Mouse (Mus musculus) megakaryocyte, embryonic 14.5 days (primary cell): ENCODE measurements around the gene Npb. TPM values are rescaled to one million over a fixed set of nuclear protein-coding genes. Genes with fewer than 3 reads are reported as not detected.
"Not testable (repeated sequence)": the region's sequence is repeated elsewhere in the genome, so short reads cannot be mapped to it uniquely, and the experiment has no call there.

ENCODE experiments used
- H3K27me3 ChIP-seq: replicated peaks from 2 replicates; pipeline ENCODE3; 2012; ENCODE audit warnings: inconsistent platforms
- H3K36me3 ChIP-seq: replicated peaks from 2 replicates; pipeline ENCODE3; 2012; ENCODE audit warnings: low read length, inconsistent platforms, mixed read lengths
- H3K4me1 ChIP-seq: 2 replicates; pipeline ENCODE4 v1.6.1; 2012; ENCODE audit warnings: inconsistent platforms
- H3K4me3 ChIP-seq: replicated peaks from 2 replicates; pipeline ENCODE3; 2012; ENCODE audit warnings: moderate library complexity, mild to moderate bottlenecking, inconsistent platforms
- H3K9me3 ChIP-seq: 2 replicates; pipeline ENCODE4 v1.6.1; 2012; ENCODE audit warnings: inconsistent platforms
- FLI1 ChIP-seq: IDR thresholded peaks from 2 replicates; pipeline ENCODE4 v1.6.1; 2012; ENCODE audit warnings: low read length, inconsistent platforms, mixed read lengths
- GATA1 ChIP-seq: IDR thresholded peaks from 3 replicates; pipeline ENCODE4 v1.6.1; 2012; ENCODE audit warnings: mixed read lengths, low read length, inconsistent platforms, borderline replicate concordance
- polyA plus RNA-seq: library from polyadenylated mRNA; stranded (reverse); fragments of >175 nt; gene quantifications from 2 replicates; pipeline ENCODE4 v1.2.3, GENCODE M21; 2012; ENCODE audit warnings: low replicate concordance; ENCODE audit not compliant: insufficient read depth

The Npb gene
- polyA plus RNA-seq, 1 experiment: 2.7 TPM

- peak overlapping the region; percentile 98 for H3K4me3 ChIP-seq
- H3K36me3 ChIP-seq: peaks cover 54% of the 10 kb centered on the region
Observed at GRCm38 (mm10) chr11:120580190-120580589, 28.1 kb upstream of the Npb start.

DNA sequence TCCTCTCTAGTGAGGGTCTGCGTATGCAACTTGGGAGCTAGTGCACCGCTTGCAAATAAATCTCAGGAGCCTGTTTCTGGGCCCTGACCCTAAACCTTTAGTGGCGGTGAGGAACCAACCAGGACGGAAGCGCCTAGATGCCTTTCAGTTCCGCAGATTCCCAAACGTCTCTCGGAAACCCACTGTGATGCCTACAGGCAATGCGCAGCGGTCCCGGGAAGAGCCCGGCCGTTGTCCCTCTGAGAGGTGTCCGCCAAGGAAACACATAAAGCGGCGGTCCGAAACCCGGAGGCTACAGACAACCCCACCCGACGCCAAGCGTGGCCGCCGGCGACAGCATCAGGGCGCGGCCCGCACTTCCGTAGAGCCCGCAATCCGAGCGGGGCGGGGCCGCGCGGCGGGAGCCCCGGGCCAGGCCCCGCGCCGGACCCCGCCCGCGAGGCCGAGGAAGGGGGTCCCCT lies 27.4 kb upstream of the Npb start:
- Histone ChIP-seq H3K4me1 (peaks cover 59% of the 10 kb centered on the region), H3K9me3 (no peaks in the 10 kb centered on the region), H3K36me3 (peaks cover 60% of the 10 kb centered on the region), H3K27me3 (no peaks in the 10 kb centered on the region), H3K4me3 (peak overlapping the region; percentile 98)
- TF ChIP-seq GATA1 (no peak), FLI1 (no peak)

More at GRCm38 (mm10) chr11:120580190-120580589, 28.1 kb upstream of the Npb start:
- Histone ChIP-seq H3K27me3 (no peaks in the 10 kb centered on the region), H3K4me1 (peaks cover 66% of the 10 kb centered on the region), H3K9me3 (no peaks in the 10 kb centered on the region)
- TF ChIP-seq GATA1 (no peak), FLI1 (no peak)

GRCm38 (mm10) chr11:120581490-120582267 lies 26.6 kb upstream of the Npb start, which contains the start of gene Arhgdia:
Gene Arhgdia, minus strand, starts transcription at chr11:120581624.
- TF ChIP-seq FLI1: no peak; the same call in 1 of the 2 replicates
- peak within 1 kb of the TSS; percentile 98 for H3K4me3 ChIP-seq
- H3K9me3 ChIP-seq: no peaks in the 10 kb centered on the region
- no peaks in the 10 kb centered on the region for H3K27me3 ChIP-seq
- peaks cover 60% of the 10 kb centered on the region for H3K36me3 ChIP-seq
- H3K4me1 ChIP-seq: peaks cover 51% of the 10 kb centered on the region

DNA sequence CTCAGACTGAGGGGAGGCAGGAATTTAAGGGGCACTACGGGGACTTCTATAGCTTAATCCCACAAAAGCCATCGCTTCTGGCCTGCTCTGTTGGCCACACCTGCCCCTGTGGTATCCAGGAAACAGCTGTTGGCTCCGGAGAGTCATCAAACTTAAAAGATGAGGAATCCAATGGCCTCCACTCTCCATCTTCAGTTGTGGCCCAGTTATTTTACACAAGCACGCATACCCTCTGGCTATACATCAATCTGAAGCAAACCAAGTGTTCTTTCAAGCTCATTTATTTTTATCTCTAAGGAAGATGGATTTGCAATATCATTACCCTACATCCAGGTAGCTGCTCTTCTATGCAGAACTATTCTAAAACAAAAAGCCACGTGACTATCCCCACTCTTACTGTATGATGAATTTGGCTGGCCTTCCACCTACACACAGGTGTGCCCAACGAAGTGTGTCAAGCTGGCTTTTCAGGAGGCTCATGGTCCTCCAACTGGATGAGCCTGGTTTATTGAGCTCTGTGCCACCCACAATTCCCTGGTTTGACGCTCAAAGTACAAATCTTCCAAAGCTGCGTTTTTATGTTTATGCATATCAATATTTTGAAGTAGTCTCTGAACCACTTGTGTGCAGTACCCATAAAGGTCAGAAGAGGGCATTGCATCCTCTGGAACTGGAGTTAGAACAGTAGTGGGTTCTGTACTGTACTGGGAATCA lies 25.9 kb upstream of the Npb start:
- H3K4me3 ChIP-seq: peak overlapping the region; percentile 98
- no peaks in the 10 kb centered on the region for H3K9me3 ChIP-seq
- H3K36me3 ChIP-seq: peaks cover 60% of the 10 kb centered on the region
- TF ChIP-seq GATA1 (no peak), FLI1 (no peak)
- H3K4me1 ChIP-seq: peaks cover 43% of the 10 kb centered on the region
- no peaks in the 10 kb centered on the region for H3K27me3 ChIP-seq

DNA sequence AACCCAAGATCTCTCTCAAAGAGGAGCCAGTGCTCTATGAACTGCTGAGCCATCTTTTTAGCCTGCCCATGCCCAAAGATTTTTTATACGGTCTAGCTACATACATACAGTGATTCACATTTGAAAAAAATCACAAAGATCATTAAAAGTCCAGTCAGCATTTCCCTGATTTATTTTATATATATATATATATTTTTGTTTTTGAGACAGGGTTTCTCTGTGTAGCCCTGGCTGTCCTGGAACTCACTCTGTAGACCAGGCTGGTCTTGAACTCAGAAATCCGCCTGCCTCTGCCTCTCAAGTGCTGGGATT lies 25.3 kb upstream of the Npb start:
- Histone ChIP-seq H3K36me3 (peaks cover 60% of the 10 kb centered on the region), H3K4me1 (peaks cover 38% of the 10 kb centered on the region)
- H3K4me3 ChIP-seq, H3K9me3 ChIP-seq, H3K27me3 ChIP-seq: not testable (repeated sequence)

DNA sequence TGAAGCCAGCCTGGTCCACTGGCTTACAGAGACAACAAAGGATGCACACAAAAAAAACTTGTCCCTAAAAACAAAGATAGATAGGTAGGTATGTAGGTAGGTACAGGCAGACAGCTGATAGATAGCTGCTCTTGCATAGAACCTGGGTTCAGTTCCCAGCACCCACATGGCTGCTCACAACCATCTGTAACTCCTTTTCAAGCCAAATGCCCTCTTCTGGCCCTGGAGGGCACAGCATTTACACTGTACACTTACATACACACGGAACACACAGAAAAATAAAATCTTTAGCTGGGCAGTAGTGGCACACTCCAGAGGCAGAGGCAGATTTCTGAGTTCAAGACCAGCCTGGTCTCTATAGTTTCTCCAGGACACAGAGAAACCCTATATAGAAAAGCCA lies 24.3 kb upstream of the Npb start:
- H3K9me3 ChIP-seq: no peaks in the 10 kb centered on the region
- H3K36me3 ChIP-seq: peaks cover 58% of the 10 kb centered on the region
- H3K4me3 ChIP-seq: no peak overlapping the region
- no peak for TF ChIP-seq GATA1
- TF ChIP-seq FLI1: no peak
- peaks cover 36% of the 10 kb centered on the region for H3K4me1 ChIP-seq
- H3K27me3 ChIP-seq: no peaks in the 10 kb centered on the region

GRCm38 (mm10) chr11:120588531-120588930 lies 19.7 kb upstream of the Npb start:
- Histone ChIP-seq H3K9me3 (no peaks in the 10 kb centered on the region), H3K36me3 (peaks cover 87% of the 10 kb centered on the region), H3K4me3 (peak overlapping the region; percentile 8), H3K4me1 (peaks cover 19% of the 10 kb centered on the region), H3K27me3 (no peaks in the 10 kb centered on the region)
- no peak for TF ChIP-seq GATA1
- no peak for TF ChIP-seq FLI1

DNA sequence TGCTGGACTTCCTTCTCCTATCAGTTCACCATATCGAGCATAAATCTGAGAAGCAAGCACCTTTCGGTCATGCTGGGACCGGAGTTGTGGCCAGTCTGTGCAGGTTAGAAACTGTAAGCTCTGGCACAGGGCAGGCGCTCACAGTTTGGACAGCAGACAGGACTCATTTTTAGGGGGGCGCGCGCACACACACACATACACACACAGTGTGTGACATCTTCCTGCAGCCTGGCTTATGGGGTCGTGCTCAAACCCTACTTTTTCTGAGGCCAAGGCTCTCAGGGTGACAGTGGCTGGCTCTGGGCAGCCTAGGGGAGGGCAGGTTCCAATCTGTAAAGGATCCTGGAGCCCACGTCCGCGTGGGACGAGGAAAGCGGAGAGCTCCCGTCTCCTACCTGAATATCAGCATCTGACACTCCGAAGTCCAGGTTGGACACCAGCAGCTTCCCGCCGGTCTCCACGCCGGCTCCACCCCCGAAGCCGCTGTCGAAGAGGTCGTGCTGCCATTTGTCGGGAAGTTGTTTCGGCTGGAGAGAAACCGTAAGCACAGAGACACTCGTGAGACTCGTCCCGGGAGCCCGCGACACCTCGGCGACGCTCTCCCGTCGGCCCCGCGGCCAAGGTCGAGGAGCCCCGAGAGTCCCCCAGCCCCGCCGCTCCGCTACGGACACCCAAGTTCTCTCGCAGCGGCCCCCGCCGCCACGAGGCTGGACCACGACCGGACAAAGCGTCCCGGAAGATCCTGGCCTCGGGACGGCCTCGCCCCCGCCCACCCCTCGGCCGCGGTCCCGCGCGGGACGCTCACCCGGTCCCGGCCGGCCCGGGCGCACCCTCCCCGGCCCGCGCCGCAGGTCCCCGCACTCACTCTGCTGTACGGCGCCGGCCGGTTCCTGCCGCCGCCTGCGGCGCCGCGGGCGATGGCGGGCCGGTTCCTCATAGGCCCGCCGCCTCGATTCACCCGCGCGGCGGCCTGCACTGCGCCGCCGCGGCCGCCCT lies 10.7 kb upstream of the Npb start:
- peaks cover 66% of the 10 kb centered on the region for H3K4me1 ChIP-seq
- no peaks in the 10 kb centered on the region for H3K27me3 ChIP-seq
- H3K9me3 ChIP-seq: no peaks in the 10 kb centered on the region
- H3K4me3 ChIP-seq: peak overlapping the region; percentile 96
- no peak for TF ChIP-seq GATA1
- no peak for TF ChIP-seq FLI1
- peaks cover 64% of the 10 kb centered on the region for H3K36me3 ChIP-seq

DNA sequence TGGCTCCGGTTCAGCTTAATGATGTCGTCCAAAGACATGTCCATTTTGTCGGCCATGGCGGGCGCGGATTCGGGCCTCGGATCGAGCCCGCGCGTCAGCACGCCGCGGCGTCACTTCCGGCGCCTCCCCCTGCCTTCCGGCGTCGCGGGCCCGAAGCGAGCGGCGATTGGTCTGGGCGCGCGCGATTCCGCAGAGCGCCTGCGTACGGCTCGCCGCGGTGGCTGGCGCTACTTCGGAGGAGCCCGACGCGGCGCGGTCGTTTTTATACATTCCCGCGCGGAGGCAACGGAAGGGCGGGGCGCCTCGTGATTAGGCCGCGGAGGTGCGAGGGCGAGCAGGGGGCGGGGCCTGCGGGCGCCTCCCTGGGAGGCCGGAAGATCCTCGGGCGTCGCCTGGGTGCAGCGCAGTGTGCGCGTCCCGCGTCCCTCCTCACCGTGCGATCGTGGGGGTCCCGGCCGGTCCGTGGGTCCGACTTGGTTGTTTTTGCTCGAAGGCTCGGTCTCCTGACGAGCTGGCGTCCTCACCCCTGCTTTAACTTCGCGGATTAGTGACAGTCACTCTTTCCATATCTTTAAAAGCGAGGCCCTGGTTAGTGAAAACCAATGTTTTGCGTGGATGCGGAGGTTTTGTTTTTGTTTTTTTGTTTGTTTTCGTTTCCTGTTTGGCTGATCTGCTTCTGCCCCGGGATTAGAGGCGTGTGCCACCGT lies 9.8 kb upstream of the Npb start, which contains the start of the genes Alyref and Anapc11:
Gene Alyref, minus strand, starts transcription at position 83 of the 707 bp plus-strand sequence.
Gene Anapc11, plus strand, starts transcription at position 139 of the 707 bp plus-strand sequence.
- Histone ChIP-seq H3K27me3 (no peaks in the 10 kb centered on the region), H3K4me1 (peaks cover 66% of the 10 kb centered on the region), H3K36me3 (peaks cover 64% of the 10 kb centered on the region), H3K9me3 (no peaks in the 10 kb centered on the region), H3K4me3 (peak within 1 kb of the TSS; percentile 96)
- TF ChIP-seq GATA1 (no peak), FLI1 (peak; percentile 90; the same call in 1 of the 2 replicates)
